Mouse (Mus musculus): ENCODE data around the gene Rftn1. TPM values are rescaled to one million over a fixed set of nuclear protein-coding genes. Genes with fewer than 3 reads are reported as not detected.

Rftn1 gene
- polyA plus RNA-seq, 1 experiment = 1.1 TPM

DNA sequence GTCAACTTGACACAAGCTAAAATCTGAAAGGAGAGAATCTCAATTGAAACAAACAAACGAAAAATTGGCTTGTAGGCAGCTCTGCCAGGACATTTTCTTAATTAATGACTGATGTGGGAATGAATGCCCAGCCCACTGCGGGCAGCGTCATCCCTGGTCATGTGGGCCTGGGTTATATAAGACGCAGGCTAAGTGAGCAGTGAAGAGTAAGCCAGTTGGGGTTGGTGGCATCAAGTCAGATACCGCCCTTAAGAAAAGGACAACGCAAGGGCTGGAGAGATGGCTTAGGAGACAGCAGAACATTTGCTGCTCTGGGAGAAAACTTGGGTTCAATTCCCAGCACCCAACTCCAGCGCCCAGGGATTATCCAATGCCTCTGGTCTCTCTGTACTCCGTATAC lies 97.6 kb downstream of the Rftn1 start:
- H3K27ac ChIP-seq (ENCODE audit: insufficient read depth, low read length) = no peak overlapping the region
- H3K9me3 ChIP-seq (replicated peaks; ENCODE audit: control insufficient read depth, insufficient read depth, low read length, poor library complexity, severe bottlenecking) = no peaks in the 10 kb centered on the region
- H3K27me3 ChIP-seq (ENCODE audit: control insufficient read depth, insufficient read depth, low read length, poor library complexity, severe bottlenecking) = no peaks in the 10 kb centered on the region
- no peak overlapping the region for H3K4me3 ChIP-seq (ENCODE audit: low read depth, low read length)
- H3K4me1 ChIP-seq (ENCODE audit: control insufficient read depth, insufficient read depth, low read length) = no peaks in the 10 kb centered on the region
- no peaks in the 10 kb centered on the region for H3K36me3 ChIP-seq (ENCODE audit: control insufficient read depth, insufficient read depth, low read length, poor library complexity, severe bottlenecking)
- no peak for TF ChIP-seq EP300 (IDR thresholded peaks at IDR 0.05; ENCODE audit: insufficient read depth, low read depth, low read length)
- TF ChIP-seq CTCF (IDR thresholded peaks at IDR 0.05; ENCODE audit: low read depth, low read length) = no peak
- TF ChIP-seq POLR2A (IDR thresholded peaks at IDR 0.05; ENCODE audit: insufficient read depth, low read length) = no peak
- no peak overlapping the region for H3K9ac ChIP-seq (ENCODE audit: low read depth, poor library complexity, severe bottlenecking)

DNA sequence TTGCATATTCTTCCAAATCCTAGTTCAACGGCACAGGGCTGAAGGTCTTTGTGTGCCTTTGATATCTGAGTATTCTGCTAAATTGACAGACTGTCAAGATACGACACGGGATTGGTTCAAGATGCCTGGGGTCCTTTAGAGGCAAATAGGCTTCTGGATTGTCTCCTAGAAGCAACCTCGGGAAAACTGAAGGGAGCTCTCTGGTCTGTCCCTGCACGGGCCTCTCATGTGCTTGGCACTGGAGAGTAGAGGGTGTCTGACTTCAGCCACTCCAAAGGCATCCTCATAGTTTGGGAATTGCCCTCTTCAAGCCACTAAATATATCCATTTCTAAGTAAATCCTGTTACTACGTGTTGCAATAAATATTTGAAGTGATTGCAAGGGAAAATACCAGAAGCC lies 98.6 kb downstream of the Rftn1 start:
- H3K9me3 ChIP-seq (replicated peaks; ENCODE audit: control insufficient read depth, insufficient read depth, low read length, poor library complexity, severe bottlenecking) = no peaks in the 10 kb centered on the region
- no peak overlapping the region for H3K27ac ChIP-seq (ENCODE audit: insufficient read depth, low read length)
- no peaks in the 10 kb centered on the region for H3K27me3 ChIP-seq (ENCODE audit: control insufficient read depth, insufficient read depth, low read length, poor library complexity, severe bottlenecking)
- no peak overlapping the region for H3K4me3 ChIP-seq (ENCODE audit: low read depth, low read length)
- H3K9ac ChIP-seq (ENCODE audit: low read depth, poor library complexity, severe bottlenecking) = no peak overlapping the region
- TF ChIP-seq EP300 (IDR thresholded peaks at IDR 0.05; ENCODE audit: insufficient read depth, low read depth, low read length) (no peak), POLR2A (IDR thresholded peaks at IDR 0.05; ENCODE audit: insufficient read depth, low read length) (no peak), CTCF (IDR thresholded peaks at IDR 0.05; ENCODE audit: low read depth, low read length) (no peak)
- H3K4me1 ChIP-seq (ENCODE audit: control insufficient read depth, insufficient read depth, low read length) = no peaks in the 10 kb centered on the region
- no peaks in the 10 kb centered on the region for H3K36me3 ChIP-seq (ENCODE audit: control insufficient read depth, insufficient read depth, low read length, poor library complexity, severe bottlenecking)

GRCm38 (mm10) chr17:50089725-50090124 lies 100.7 kb downstream of the Rftn1 start:
- no peaks in the 10 kb centered on the region for H3K9me3 ChIP-seq (replicated peaks; ENCODE audit: control insufficient read depth, insufficient read depth, low read length, poor library complexity, severe bottlenecking)
- peaks cover 2% of the 10 kb centered on the region for H3K4me1 ChIP-seq (ENCODE audit: control insufficient read depth, insufficient read depth, low read length)
- no peaks in the 10 kb centered on the region for H3K27me3 ChIP-seq (ENCODE audit: control insufficient read depth, insufficient read depth, low read length, poor library complexity, severe bottlenecking)
- H3K27ac ChIP-seq (ENCODE audit: insufficient read depth, low read length) = no peak overlapping the region
- no peaks in the 10 kb centered on the region for H3K36me3 ChIP-seq (ENCODE audit: control insufficient read depth, insufficient read depth, low read length, poor library complexity, severe bottlenecking)
- no peak overlapping the region for H3K9ac ChIP-seq (ENCODE audit: low read depth, poor library complexity, severe bottlenecking)
- H3K4me3 ChIP-seq (ENCODE audit: low read depth, low read length) = no peak overlapping the region
- TF ChIP-seq POLR2A (IDR thresholded peaks at IDR 0.05; ENCODE audit: insufficient read depth, low read length) (no peak), EP300 (IDR thresholded peaks at IDR 0.05; ENCODE audit: insufficient read depth, low read depth, low read length) (no peak), CTCF (IDR thresholded peaks at IDR 0.05; ENCODE audit: low read depth, low read length) (no peak)

GRCm38 (mm10) chr17:50088054-50088453 lies 102.4 kb downstream of the Rftn1 start:
- H3K4me1 ChIP-seq (ENCODE audit: control insufficient read depth, insufficient read depth, low read length) = peaks cover 2% of the 10 kb centered on the region
- no peaks in the 10 kb centered on the region for H3K9me3 ChIP-seq (replicated peaks; ENCODE audit: control insufficient read depth, insufficient read depth, low read length, poor library complexity, severe bottlenecking)
- H3K27me3 ChIP-seq (ENCODE audit: control insufficient read depth, insufficient read depth, low read length, poor library complexity, severe bottlenecking) = no peaks in the 10 kb centered on the region
- TF ChIP-seq POLR2A (IDR thresholded peaks at IDR 0.05; ENCODE audit: insufficient read depth, low read length) (no peak), EP300 (IDR thresholded peaks at IDR 0.05; ENCODE audit: insufficient read depth, low read depth, low read length) (no peak), CTCF (IDR thresholded peaks at IDR 0.05; ENCODE audit: low read depth, low read length) (no peak)
- H3K36me3 ChIP-seq (ENCODE audit: control insufficient read depth, insufficient read depth, low read length, poor library complexity, severe bottlenecking) = no peaks in the 10 kb centered on the region
- H3K4me3 ChIP-seq (ENCODE audit: low read depth, low read length) = no peak overlapping the region
- H3K9ac ChIP-seq (ENCODE audit: low read depth, poor library complexity, severe bottlenecking) = no peak overlapping the region
- H3K27ac ChIP-seq (ENCODE audit: insufficient read depth, low read length) = no peak overlapping the region

GRCm38 (mm10) chr17:50086887-50087286 lies 103.6 kb downstream of the Rftn1 start:
- Histone ChIP-seq H3K4me3 (ENCODE audit: low read depth, low read length) (no peak overlapping the region), H3K36me3 (ENCODE audit: control insufficient read depth, insufficient read depth, low read length, poor library complexity, severe bottlenecking) (no peaks in the 10 kb centered on the region), H3K27me3 (ENCODE audit: control insufficient read depth, insufficient read depth, low read length, poor library complexity, severe bottlenecking) (no peaks in the 10 kb centered on the region), H3K27ac (ENCODE audit: insufficient read depth, low read length) (no peak overlapping the region), H3K9ac (ENCODE audit: low read depth, poor library complexity, severe bottlenecking) (no peak overlapping the region), H3K4me1 (ENCODE audit: control insufficient read depth, insufficient read depth, low read length) (peaks cover 2% of the 10 kb centered on the region), H3K9me3 (replicated peaks; ENCODE audit: control insufficient read depth, insufficient read depth, low read length, poor library complexity, severe bottlenecking) (no peaks in the 10 kb centered on the region)
- TF ChIP-seq POLR2A (IDR thresholded peaks at IDR 0.05; ENCODE audit: insufficient read depth, low read length) = no peak
- TF ChIP-seq CTCF (IDR thresholded peaks at IDR 0.05; ENCODE audit: low read depth, low read length) = no peak
- TF ChIP-seq EP300 (IDR thresholded peaks at IDR 0.05; ENCODE audit: insufficient read depth, low read depth, low read length) = no peak

- Histone ChIP-seq H3K36me3 (ENCODE audit: control insufficient read depth, insufficient read depth, low read length, poor library complexity, severe bottlenecking) (no peaks in the 10 kb centered on the region), H3K4me3 (ENCODE audit: low read depth, low read length) (no peak overlapping the region), H3K27ac (ENCODE audit: insufficient read depth, low read length) (no peak overlapping the region), H3K4me1 (ENCODE audit: control insufficient read depth, insufficient read depth, low read length) (peaks cover 2% of the 10 kb centered on the region), H3K9me3 (replicated peaks; ENCODE audit: control insufficient read depth, insufficient read depth, low read length, poor library complexity, severe bottlenecking) (no peaks in the 10 kb centered on the region), H3K9ac (ENCODE audit: low read depth, poor library complexity, severe bottlenecking) (no peak overlapping the region), H3K27me3 (ENCODE audit: control insufficient read depth, insufficient read depth, low read length, poor library complexity, severe bottlenecking) (no peaks in the 10 kb centered on the region)
- no peak for TF ChIP-seq POLR2A (IDR thresholded peaks at IDR 0.05; ENCODE audit: insufficient read depth, low read length)
- TF ChIP-seq CTCF (IDR thresholded peaks at IDR 0.05; ENCODE audit: low read depth, low read length) = no peak
- TF ChIP-seq EP300 (IDR thresholded peaks at IDR 0.05; ENCODE audit: insufficient read depth, low read depth, low read length) = no peak
Observed at GRCm38 (mm10) chr17:50084721-50085120, 105.8 kb downstream of the Rftn1 start.
